Mouse (Mus musculus) kidney, embryonic 16.5 days (tissue): ENCODE results near the gene Pknox2. TPM values are rescaled to one million over a fixed set of nuclear protein-coding genes. Genes with fewer than 3 reads are reported as not detected.

Source experiments
- ATAC-seq: fragments of 200-750 bp; cut with Nextera tagmentation; 2 replicates; pipeline ENCODE4 v1.8.0; 2017; ENCODE audit warnings: moderate TSS enrichment; ENCODE audit not compliant: low FRiP score, low TSS enrichment
- H3K27ac ChIP-seq: fragments of 300-500 bp; sonication (generic); 2 replicates; pipeline ENCODE4 v1.5.1; 2014; ENCODE audit warnings: low read length
- H3K27me3 ChIP-seq: fragments of 300-500 bp; sonication (generic); 2 replicates; pipeline ENCODE4 v1.6.1; 2014; ENCODE audit warnings: low read length, control low read depth, mixed read lengths; ENCODE audit not compliant: insufficient read depth
- H3K36me3 ChIP-seq: fragments of 300-500 bp; sonication (generic); 2 replicates; pipeline ENCODE4 v1.6.1; 2014; ENCODE audit warnings: low read length, control low read depth, mixed read lengths; ENCODE audit not compliant: insufficient read depth
- H3K4me1 ChIP-seq: fragments of 300-500 bp; sonication (generic); 2 replicates; pipeline ENCODE4 v1.6.1; 2014; ENCODE audit warnings: low read length, control low read depth, mixed read lengths; ENCODE audit not compliant: insufficient read depth
- H3K4me2 ChIP-seq: fragments of 300-500 bp; sonication (generic); replicated peaks from 2 replicates; pipeline ENCODE4 v1.6.1; 2014; ENCODE audit warnings: low read depth, low read length
- H3K4me3 ChIP-seq: fragments of 300-500 bp; sonication (generic); 2 replicates; pipeline ENCODE4 v1.5.1; 2014; ENCODE audit warnings: mild to moderate bottlenecking, low read length
- H3K9ac ChIP-seq: fragments of 300-500 bp; sonication (generic); replicated peaks from 2 replicates; pipeline ENCODE4 v1.6.1; 2014; ENCODE audit warnings: low read length
- H3K9me3 ChIP-seq: fragments of 300-500 bp; sonication (generic); 2 replicates; pipeline ENCODE4 v1.6.1; 2016; ENCODE audit warnings: low read length, control low read depth
- WGBS: fragments of 180-500 bp; shearing (Covaris S2); extraction: QIAGEN DNeasy Blood & Tissue Kit; methylation state at CpG from one replicate; pipeline ENCODE4 v1.1.7; 2014; 5-methylcytosine and 5-hydroxymethylcytosine counted together
- polyA plus RNA-seq: library from polyadenylated mRNA; unstranded; fragments of >200 nt; fragmentation: Nextera tagmentation; extraction: Ambion mirVana; gene quantifications from 2 replicates; pipeline ENCODE4 v1.2.1, GENCODE M21; 2015

The Pknox2 gene
- polyA plus RNA-seq, 1 experiment from 2014 or later = 11.0 TPM

- Histone ChIP-seq H3K27ac (no peak overlapping the region), H3K4me1 (no peaks in the 10 kb centered on the region), H3K4me2 (no peak overlapping the region), H3K27me3 (no peaks in the 10 kb centered on the region), H3K4me3 (no peak overlapping the region), H3K9me3 (no peaks in the 10 kb centered on the region), H3K9ac (no peak overlapping the region), H3K36me3 (no peaks in the 10 kb centered on the region)
- ATAC-seq = no peak
- WGBS = 60% methylated on average over 2 of the region's 2 CpGs
Measured at GRCm38 (mm10) chr9:36848661-36849060, 298.5 kb downstream of the Pknox2 start.

- no peak overlapping the region for H3K9ac ChIP-seq
- no peak overlapping the region for H3K27ac ChIP-seq
- H3K36me3 ChIP-seq = no peaks in the 10 kb centered on the region
- H3K27me3 ChIP-seq = no peaks in the 10 kb centered on the region
- H3K9me3 ChIP-seq = no peaks in the 10 kb centered on the region
- H3K4me1 ChIP-seq = no peaks in the 10 kb centered on the region
- no peak overlapping the region for H3K4me2 ChIP-seq
- 48% methylated on average over 4 of the region's 4 CpGs for WGBS
- no peak for ATAC-seq
- no peak overlapping the region for H3K4me3 ChIP-seq
Measured at GRCm38 (mm10) chr9:36846346-36846745, 300.9 kb downstream of the Pknox2 start.

Other genes with a start within 250 kb of the Pknox2 start
- 13.2 and 13.5 TPM in 2 replicates for gene Tmem218, start 60.8 kb upstream of the Pknox2 start, polyA plus RNA-seq
- gene Slc37a2, start 108.3 kb upstream of the Pknox2 start, polyA plus RNA-seq = 2.0 TPM in 2 replicates
- gene Ccdc15, start 201.0 kb upstream of the Pknox2 start, polyA plus RNA-seq = 5.2 and 8.3 TPM in 2 replicates
- 0.05 TPM in 1 of 2 replicates, not detected in the other for gene Hepacam, start 219.9 kb upstream of the Pknox2 start, polyA plus RNA-seq